Mouse (Mus musculus): Measurements from ENCODE around the gene Cyth4.

Cyth4 gene

GRCm38 (mm10) chr15:78587050-78587994 is 9.5 kb upstream of the Cyth4 start:
- DNase-seq (ENCODE audit: low read depth) = no peak

GRCm38 (mm10) chr15:78588049-78588448 is 8.8 kb upstream of the Cyth4 start:
- no peak for DNase-seq (ENCODE audit: low read depth)

- no peak for DNase-seq (ENCODE audit: low read depth)
These were observed 7.9 kb upstream of the Cyth4 start for GRCm38 (mm10) chr15:78588900-78589299.

GRCm38 (mm10) chr15:78589936-78590335 is 6.9 kb upstream of the Cyth4 start:
- DNase-seq (ENCODE audit: low read depth) = no peak

GRCm38 (mm10) chr15:78590785-78591184 is 6.1 kb upstream of the Cyth4 start:
- DNase-seq (ENCODE audit: low read depth) = no peak

GRCm38 (mm10) chr15:78591680-78592451 is 5.0 kb upstream of the Cyth4 start:
- DNase-seq (ENCODE audit: low read depth) = no peak

GRCm38 (mm10) chr15:78592452-78592968 is 4.3 kb upstream of the Cyth4 start:
- no peak for DNase-seq (ENCODE audit: low read depth)

GRCm38 (mm10) chr15:78593896-78594425 is 2.9 kb upstream of the Cyth4 start:
- DNase-seq (ENCODE audit: low read depth) = no peak

GRCm38 (mm10) chr15:78594831-78595230 is 2.0 kb upstream of the Cyth4 start:
- DNase-seq (ENCODE audit: low read depth) = no peak

- no peak for DNase-seq (ENCODE audit: low read depth)
These were observed 1.4 kb upstream of the Cyth4 start for GRCm38 (mm10) chr15:78595468-78595867.

- DNase-seq (ENCODE audit: low read depth) = no peak
These were observed 343 bp upstream of the Cyth4 start for GRCm38 (mm10) chr15:78596504-78596903.

GRCm38 (mm10) chr15:78597729-78598128 is 882 bp downstream of the Cyth4 start:
- no peak for DNase-seq (ENCODE audit: low read depth)

GRCm38 (mm10) chr15:78599124-78599523 is 2.3 kb downstream of the Cyth4 start:
- no peak for DNase-seq (ENCODE audit: low read depth)

GRCm38 (mm10) chr15:78599529-78600193 is 2.8 kb downstream of the Cyth4 start:
- no peak for DNase-seq (ENCODE audit: low read depth)

GRCm38 (mm10) chr15:78601180-78601579 is 4.3 kb downstream of the Cyth4 start:
- DNase-seq (ENCODE audit: low read depth) = no peak

GRCm38 (mm10) chr15:78604255-78604654 is 7.4 kb downstream of the Cyth4 start:
- no peak for DNase-seq (ENCODE audit: low read depth)

- no peak for DNase-seq (ENCODE audit: low read depth)
These were observed 8.5 kb downstream of the Cyth4 start for GRCm38 (mm10) chr15:78605371-78605791.

- DNase-seq (ENCODE audit: low read depth) = no peak
These were observed 9.2 kb downstream of the Cyth4 start for GRCm38 (mm10) chr15:78606059-78606458.

- no peak for DNase-seq (ENCODE audit: low read depth)
These were observed 10.6 kb downstream of the Cyth4 start for GRCm38 (mm10) chr15:78607463-78607862.

- DNase-seq (ENCODE audit: low read depth) = no peak
These were observed 14.0 kb downstream of the Cyth4 start for GRCm38 (mm10) chr15:78610705-78611462.

- DNase-seq (ENCODE audit: low read depth) = no peak
These were observed 17.7 kb downstream of the Cyth4 start for GRCm38 (mm10) chr15:78614536-78614935.
